Mouse (Mus musculus) embryonic facial prominence, embryonic 13.5 days (tissue): ENCODE data around the gene Cct7. TPM values are rescaled to one million over a fixed set of nuclear protein-coding genes. Genes with fewer than 3 reads are reported as not detected.
"Not testable (repeated sequence)": the region's sequence is repeated elsewhere in the genome, so short reads cannot be mapped to it uniquely, and the experiment has no call there.

Experiments used
- ATAC-seq: fragments of 200-750 bp; cut with Nextera tagmentation; 2 replicates; pipeline ENCODE4 v1.8.0; 2017; ENCODE audit warnings: low read depth; ENCODE audit not compliant: insufficient number of reproducible peaks, insufficient read depth, low FRiP score, low TSS enrichment
- H3K27ac ChIP-seq: fragments of 300-500 bp; sonication (generic); 2 replicates; pipeline ENCODE4 v1.5.1; 2015; ENCODE audit warnings: moderate library complexity, mild to moderate bottlenecking, inconsistent platforms
- H3K27me3 ChIP-seq: fragments of 300-500 bp; sonication (generic); 2 replicates; pipeline ENCODE4 v1.6.1; 2015; ENCODE audit warnings: mild to moderate bottlenecking, inconsistent platforms
- H3K36me3 ChIP-seq: fragments of 300-500 bp; sonication (generic); 2 replicates; pipeline ENCODE4 v1.6.1; 2015; ENCODE audit warnings: mild to moderate bottlenecking, inconsistent platforms
- H3K4me1 ChIP-seq: fragments of 300-500 bp; sonication (generic); 2 replicates; pipeline ENCODE4 v1.6.1; 2015; ENCODE audit warnings: inconsistent platforms
- H3K4me2 ChIP-seq: fragments of 300-500 bp; sonication (generic); 2 replicates; pipeline ENCODE4 v1.6.1; 2015; ENCODE audit warnings: moderate library complexity, mild to moderate bottlenecking, inconsistent platforms
- H3K4me3 ChIP-seq: fragments of 300-500 bp; sonication (generic); 2 replicates; pipeline ENCODE4 v1.5.1; 2015; ENCODE audit warnings: mild to moderate bottlenecking, inconsistent platforms
- H3K9ac ChIP-seq: fragments of 300-500 bp; sonication (generic); 2 replicates; pipeline ENCODE4 v1.6.1; 2015; ENCODE audit warnings: mild to moderate bottlenecking, inconsistent platforms
- H3K9me3 ChIP-seq: fragments of 300-500 bp; sonication (generic); 2 replicates; pipeline ENCODE4 v1.6.1; 2016; ENCODE audit warnings: inconsistent platforms
- WGBS: fragments of 180-500 bp; shearing (Covaris S2); methylation state at CpG from one replicate; pipeline ENCODE4 v1.1.7; 2015; ENCODE audit warnings: mixed read lengths; 5-methylcytosine and 5-hydroxymethylcytosine counted together
- polyA plus RNA-seq: library from polyadenylated mRNA; unstranded; fragments of >200 nt; fragmentation: Nextera tagmentation; extraction: Ambion mirVana; gene quantifications from 2 replicates; pipeline ENCODE4 v1.2.1, GENCODE M21; 2015

The Cct7 gene
- polyA plus RNA-seq, 1 experiment from 2014 or later: 471 TPM

DNA sequence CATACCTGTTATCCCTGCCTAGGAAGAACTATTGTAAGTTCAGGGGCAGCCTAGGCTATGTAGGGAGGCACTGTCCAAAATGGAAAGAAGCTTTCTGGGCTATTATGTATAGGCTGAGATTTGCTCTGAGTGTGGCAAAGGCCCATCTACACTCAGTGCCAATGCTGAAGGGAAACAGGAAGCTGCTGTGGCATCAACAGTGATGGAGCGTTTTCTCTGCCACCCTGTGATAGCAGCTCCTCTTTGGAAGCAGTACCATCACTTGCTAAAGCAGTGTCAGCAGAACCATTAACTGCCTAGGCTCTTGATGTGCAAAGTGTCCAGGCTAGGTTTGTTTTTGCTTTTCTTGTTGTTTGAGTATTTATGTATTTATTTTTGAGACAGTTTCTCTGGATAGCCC lies 15.1 kb upstream of the Cct7 start:
- H3K9ac ChIP-seq: no peak overlapping the region
- peaks cover 35% of the 10 kb centered on the region for H3K36me3 ChIP-seq
- no peaks in the 10 kb centered on the region for H3K9me3 ChIP-seq
- H3K4me2 ChIP-seq: no peak overlapping the region
- no peaks in the 10 kb centered on the region for H3K27me3 ChIP-seq
- peaks cover 13% of the 10 kb centered on the region for H3K4me1 ChIP-seq
- H3K27ac ChIP-seq: no peak overlapping the region
- no peak for ATAC-seq
- no peak overlapping the region for H3K4me3 ChIP-seq
- 91% methylated on average over 1 of the region's 1 CpGs for WGBS

DNA sequence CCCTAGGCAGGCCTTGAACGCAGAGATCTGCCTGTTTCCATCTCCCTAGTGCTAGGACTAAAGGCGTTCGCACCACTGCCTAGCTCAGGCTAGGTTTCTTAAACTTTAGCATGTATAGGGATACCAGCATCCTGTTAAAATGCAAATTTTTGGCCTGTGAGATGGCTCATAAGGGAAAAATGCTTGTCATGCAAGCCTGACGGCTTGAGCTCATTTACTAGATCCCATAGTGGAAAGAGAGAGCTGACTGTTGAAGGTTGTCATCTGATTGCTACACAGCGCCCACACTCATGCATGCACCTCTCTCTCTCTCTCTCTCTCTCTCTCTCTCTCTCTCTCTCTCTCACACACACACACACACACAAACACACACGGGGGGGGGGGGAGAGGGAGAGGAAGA lies 14.7 kb upstream of the Cct7 start:
- H3K4me1 ChIP-seq: peaks cover 10% of the 10 kb centered on the region
- 81% methylated on average over 5 of the region's 6 CpGs for WGBS
- no peak overlapping the region for H3K4me2 ChIP-seq

DNA sequence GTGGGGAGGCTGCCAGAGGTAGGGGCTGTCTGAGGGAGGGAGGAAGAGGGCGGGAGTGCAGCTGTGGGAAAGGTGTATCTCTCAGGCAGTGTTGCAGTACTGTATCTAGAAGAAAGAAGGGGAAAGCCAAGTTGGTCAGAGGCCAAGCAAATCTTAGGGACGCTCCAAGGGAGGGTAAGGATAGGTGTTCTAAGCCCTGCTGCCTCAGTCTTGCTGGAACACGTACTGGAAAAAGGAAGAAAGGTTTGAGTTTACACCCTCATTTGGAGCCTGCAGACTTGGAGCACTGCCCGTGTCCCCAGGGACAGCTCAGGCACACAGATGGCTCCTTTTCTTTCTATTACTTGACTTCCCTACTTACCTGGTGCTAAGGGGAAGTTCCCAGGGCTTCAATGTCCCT lies 10.2 kb upstream of the Cct7 start:
- Histone ChIP-seq H3K4me2 (no peak overlapping the region), H3K27ac (no peak overlapping the region), H3K36me3 (peaks cover 79% of the 10 kb centered on the region), H3K9me3 (no peaks in the 10 kb centered on the region), H3K4me1 (no peaks in the 10 kb centered on the region), H3K4me3 (no peak overlapping the region), H3K9ac (no peak overlapping the region), H3K27me3 (no peaks in the 10 kb centered on the region)
- 80% methylated on average over 4 of the region's 4 CpGs for WGBS
- ATAC-seq: no peak

More for the DNA sequence above, 14.7 kb upstream of the Cct7 start:
- Histone ChIP-seq H3K4me3 (no peak overlapping the region), H3K27me3 (no peaks in the 10 kb centered on the region), H3K9ac (no peak overlapping the region), H3K36me3 (peaks cover 39% of the 10 kb centered on the region), H3K9me3 (no peaks in the 10 kb centered on the region), H3K27ac (no peak overlapping the region)
- ATAC-seq: no peak

DNA sequence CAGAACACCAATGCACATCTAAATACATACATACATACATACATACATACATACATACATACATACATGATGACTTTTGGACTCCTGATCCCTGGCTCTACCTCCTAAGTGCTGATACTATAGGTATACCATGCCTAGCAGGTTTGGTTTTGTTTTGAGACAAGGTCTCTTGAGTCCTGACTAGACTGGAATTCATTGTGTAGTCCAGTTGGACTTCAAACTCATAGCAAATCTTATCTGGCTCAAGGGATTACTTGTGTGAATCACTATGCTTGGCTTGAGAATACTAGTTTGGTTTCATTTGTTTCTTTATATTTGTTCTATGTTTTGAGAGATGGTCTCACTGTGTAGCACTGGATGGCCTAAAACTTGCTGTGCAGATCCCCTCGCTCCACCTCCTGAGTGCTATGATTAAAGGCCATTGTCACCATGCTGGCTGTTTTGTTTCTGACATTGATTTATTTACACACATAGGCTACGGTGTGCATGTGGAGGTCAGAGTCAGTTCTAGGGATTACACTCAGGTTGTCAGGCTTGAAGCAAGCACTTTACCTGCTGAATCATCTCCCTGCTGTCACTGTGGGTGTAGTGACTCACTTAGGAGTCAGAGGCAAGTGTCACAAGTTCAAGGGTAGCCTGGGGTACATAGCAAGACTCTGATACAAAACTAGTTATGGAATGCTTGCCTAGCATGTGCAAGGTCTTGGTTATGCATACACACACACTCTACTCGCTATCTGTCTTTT lies 7.7 kb upstream of the Cct7 start:
- WGBS: 90% methylated on average over 3 of the region's 3 CpGs
- Histone ChIP-seq H3K36me3 (peaks cover 83% of the 10 kb centered on the region), H3K27ac (no peak overlapping the region), H3K4me1 (no peaks in the 10 kb centered on the region), H3K27me3 (no peaks in the 10 kb centered on the region), H3K4me3 (no peak overlapping the region), H3K9ac (no peak overlapping the region), H3K4me2 (no peak overlapping the region), H3K9me3 (no peaks in the 10 kb centered on the region)
- ATAC-seq: no peak

DNA sequence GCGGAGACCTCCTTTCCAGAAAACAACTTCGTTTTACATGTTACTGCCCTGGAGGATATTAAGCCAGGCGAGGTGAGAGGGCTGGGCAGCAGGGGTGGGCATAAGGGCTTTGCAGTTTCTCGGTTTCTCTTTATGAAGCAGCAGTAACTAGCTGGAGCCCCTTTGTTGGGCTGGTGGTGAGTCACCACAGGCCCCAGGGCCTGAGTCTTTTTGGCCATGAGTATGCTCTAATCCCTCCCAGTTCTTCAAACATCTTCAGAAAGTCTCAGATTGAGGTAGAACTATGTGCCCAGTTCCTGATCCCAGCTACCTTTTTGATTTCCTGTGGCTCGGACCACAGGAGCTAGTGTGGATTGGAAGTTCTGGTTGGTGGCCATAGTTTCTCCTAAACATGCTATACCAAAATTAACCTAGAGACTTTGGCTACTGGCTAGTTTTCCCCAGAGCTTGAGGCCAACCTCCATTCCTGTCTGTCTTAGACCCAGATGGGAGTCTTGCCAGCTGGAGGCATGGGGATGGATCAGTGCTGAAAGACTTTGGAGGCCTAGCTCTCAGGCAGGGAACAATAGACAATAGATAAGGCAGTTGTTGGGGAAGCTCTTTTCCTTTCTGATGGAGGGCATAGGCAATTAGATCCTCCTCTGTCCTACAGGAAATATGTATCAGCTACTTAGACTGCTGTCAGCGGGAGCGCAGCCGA lies 6.9 kb upstream of the Cct7 start:
- H3K4me1 ChIP-seq: no peaks in the 10 kb centered on the region
- H3K36me3 ChIP-seq: peaks cover 75% of the 10 kb centered on the region
- H3K4me3 ChIP-seq: no peak overlapping the region
- ATAC-seq: no peak
- no peaks in the 10 kb centered on the region for H3K9me3 ChIP-seq
- no peak overlapping the region for H3K4me2 ChIP-seq
- H3K9ac ChIP-seq: no peak overlapping the region
- 84% methylated on average over 8 of the region's 8 CpGs for WGBS
- no peak overlapping the region; the same call in 1 of the 2 replicates for H3K27ac ChIP-seq
- H3K27me3 ChIP-seq: no peaks in the 10 kb centered on the region

DNA sequence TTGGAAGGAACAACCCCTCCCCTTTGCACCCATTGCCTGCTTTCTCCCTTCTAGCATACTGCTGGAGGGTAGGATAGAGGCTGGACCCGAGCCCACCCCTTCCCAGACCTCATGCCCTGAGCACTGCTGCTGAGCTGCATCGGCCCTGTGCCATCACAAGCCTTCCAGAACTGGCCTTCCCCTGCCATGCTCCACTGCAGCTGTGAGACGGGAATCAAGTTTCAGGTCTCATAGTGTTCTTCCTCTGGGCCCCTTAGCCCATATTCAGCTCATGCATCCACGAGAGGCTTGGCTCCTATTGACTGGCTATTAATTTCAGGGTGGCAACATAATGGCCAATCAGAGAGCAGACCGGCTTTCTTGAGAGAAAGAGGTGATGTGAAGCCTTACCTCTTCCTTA lies 6.0 kb upstream of the Cct7 start:
- H3K9ac ChIP-seq: no peak overlapping the region
- H3K27ac ChIP-seq: no peak overlapping the region
- H3K4me2 ChIP-seq: no peak overlapping the region
- H3K27me3 ChIP-seq: no peaks in the 10 kb centered on the region
- H3K36me3 ChIP-seq: peaks cover 67% of the 10 kb centered on the region
- no peaks in the 10 kb centered on the region for H3K9me3 ChIP-seq
- ATAC-seq: 0 out of 2 replicates have a peak, but pooled peaks have one; percentile 17
- 76% methylated on average over 5 of the region's 5 CpGs for WGBS
- H3K4me1 ChIP-seq: peaks cover 3% of the 10 kb centered on the region; the same call in 1 of the 2 replicates
- no peak overlapping the region for H3K4me3 ChIP-seq

DNA sequence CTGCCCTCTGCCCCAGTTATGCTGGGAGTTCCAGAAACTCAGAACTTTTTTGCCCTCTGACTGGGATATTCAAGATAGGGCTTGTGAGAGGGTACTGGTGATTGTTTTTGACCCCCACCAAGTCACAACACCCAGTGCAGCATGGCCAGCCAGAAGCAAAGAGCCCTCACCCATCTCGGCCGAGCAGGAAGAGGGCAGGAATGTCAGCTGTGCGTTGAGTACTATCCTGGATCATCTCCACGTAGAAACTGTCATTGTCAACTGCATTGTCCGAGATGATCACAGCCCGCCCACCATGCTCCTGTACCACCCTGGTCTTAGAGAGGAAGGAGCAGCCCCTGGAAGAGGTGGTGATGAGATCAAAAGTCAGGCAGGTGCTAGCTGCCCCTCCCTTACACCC lies 4.0 kb upstream of the Cct7 start:
- Histone ChIP-seq H3K4me3 (no peak overlapping the region), H3K27me3 (no peaks in the 10 kb centered on the region), H3K4me2 (no peak overlapping the region), H3K9me3 (no peaks in the 10 kb centered on the region), H3K4me1 (peaks cover 8% of the 10 kb centered on the region; the same call in 1 of the 2 replicates), H3K36me3 (peaks cover 47% of the 10 kb centered on the region), H3K27ac (no peak overlapping the region), H3K9ac (no peak overlapping the region)
- no peak for ATAC-seq
- WGBS: 89% methylated on average over 6 of the region's 6 CpGs

DNA sequence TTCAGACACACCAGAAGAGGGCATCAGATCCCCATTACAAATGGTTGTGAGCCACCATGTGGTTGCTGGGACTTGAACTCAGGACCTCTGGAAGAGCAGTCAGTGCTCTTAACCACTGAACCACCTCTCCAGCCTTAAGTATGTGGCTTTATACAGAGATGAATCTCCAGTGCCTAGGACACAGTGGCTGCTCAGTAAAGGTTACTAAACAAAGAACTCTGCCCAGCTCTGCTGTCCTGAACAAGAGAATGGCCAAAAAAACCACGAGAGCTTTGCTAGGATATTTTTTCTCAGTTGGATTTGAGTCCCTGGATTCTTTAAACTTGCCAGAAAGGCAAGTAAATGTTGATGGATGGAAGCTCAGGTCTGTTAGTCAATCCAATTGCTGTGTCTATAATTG lies 1.2 kb upstream of the Cct7 start:
- not testable (repeated sequence) for H3K27ac ChIP-seq, ATAC-seq, H3K9me3 ChIP-seq, H3K9ac ChIP-seq, H3K27me3 ChIP-seq
- peak overlapping the region; percentile 96 for H3K4me2 ChIP-seq
- H3K36me3 ChIP-seq: peaks cover 23% of the 10 kb centered on the region
- peak overlapping the region; percentile 71 for H3K4me3 ChIP-seq
- WGBS: 74% methylated on average over 1 of the region's 1 CpGs
- H3K4me1 ChIP-seq: peaks cover 31% of the 10 kb centered on the region

DNA sequence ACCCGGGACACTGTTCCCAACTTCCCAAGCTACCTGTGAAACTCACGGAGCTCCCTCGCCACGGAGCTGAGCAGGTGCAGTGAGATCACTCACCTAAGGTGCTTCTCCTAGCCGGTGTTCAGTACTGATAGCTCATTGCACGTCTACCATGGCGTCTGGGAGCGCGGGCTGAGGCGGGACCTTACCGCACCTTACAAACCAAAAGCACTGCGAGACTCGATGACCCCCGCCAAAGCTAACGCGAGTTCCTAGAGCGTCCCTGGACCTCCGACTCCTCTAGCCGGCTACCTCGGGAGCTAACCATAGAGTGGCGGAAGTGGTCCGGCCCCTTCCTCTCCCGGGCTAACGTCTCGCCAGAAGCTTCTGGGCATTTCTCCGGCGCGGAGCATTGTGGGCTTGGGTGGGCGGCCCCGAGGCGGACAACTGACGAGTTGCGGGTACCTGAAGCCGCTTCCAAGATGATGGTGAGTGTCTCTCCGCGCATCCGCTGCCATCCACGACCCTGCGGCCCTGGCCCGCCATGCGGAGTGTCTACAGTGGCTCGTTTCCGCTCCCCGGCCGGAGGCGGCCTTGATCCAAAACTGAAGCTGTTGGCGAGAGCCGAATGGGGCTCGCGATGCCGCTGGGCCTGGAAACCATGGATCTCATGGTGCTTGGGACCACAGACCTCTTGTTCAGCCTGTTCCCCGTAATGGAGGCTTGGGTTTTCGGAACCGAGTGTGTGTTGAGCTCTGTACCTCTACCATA lies 523 bp downstream of the Cct7 start, which contains the start of gene Pradc1:
Pradc1 (minus strand) TSS at position 307 of the 747 bp plus-strand sequence.
- under 1% methylated on average over 54 of the region's 54 CpGs for WGBS
- H3K4me3 ChIP-seq: peak within 1 kb of the TSS; percentile 71

DNA sequence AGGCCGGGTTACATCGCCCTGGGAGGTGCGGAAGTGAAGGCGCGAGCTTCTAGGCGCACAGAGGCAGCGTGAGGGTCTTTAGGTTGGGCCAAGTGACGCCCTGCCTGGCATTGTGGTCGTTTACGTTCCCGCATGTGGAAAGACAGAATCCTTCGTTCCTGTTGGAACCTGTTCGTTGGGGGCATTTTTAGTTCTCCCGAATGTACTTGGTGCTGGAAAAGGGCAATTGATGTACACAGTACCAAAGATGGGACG lies 1.0 kb downstream of the Cct7 start:
- Histone ChIP-seq H3K9ac (peak overlapping the region; percentile 90), H3K27me3 (no peaks in the 10 kb centered on the region), H3K27ac (peak overlapping the region; percentile 94), H3K4me3 (peak overlapping the region; percentile 71), H3K4me1 (peaks cover 34% of the 10 kb centered on the region), H3K9me3 (no peaks in the 10 kb centered on the region), H3K4me2 (peak overlapping the region; percentile 96), H3K36me3 (0 out of 2 replicates have a peak, but pooled peaks cover 1% of the 10 kb centered on the region)
- under 1% methylated on average over 15 of the region's 15 CpGs for WGBS
- ATAC-seq: no peak

More for the DNA sequence above, 523 bp downstream of the Cct7 start, which contains the start of gene Pradc1:
- Histone ChIP-seq H3K36me3 (peaks cover 6% of the 10 kb centered on the region; the same call in 1 of the 2 replicates), H3K9me3 (no peaks in the 10 kb centered on the region), H3K27me3 (no peaks in the 10 kb centered on the region), H3K27ac (peak within 1 kb of the TSS; percentile 94), H3K9ac (peak within 1 kb of the TSS; percentile 90), H3K4me1 (peaks cover 34% of the 10 kb centered on the region), H3K4me2 (peak within 1 kb of the TSS; percentile 96)
- ATAC-seq: peak; percentile 91

DNA sequence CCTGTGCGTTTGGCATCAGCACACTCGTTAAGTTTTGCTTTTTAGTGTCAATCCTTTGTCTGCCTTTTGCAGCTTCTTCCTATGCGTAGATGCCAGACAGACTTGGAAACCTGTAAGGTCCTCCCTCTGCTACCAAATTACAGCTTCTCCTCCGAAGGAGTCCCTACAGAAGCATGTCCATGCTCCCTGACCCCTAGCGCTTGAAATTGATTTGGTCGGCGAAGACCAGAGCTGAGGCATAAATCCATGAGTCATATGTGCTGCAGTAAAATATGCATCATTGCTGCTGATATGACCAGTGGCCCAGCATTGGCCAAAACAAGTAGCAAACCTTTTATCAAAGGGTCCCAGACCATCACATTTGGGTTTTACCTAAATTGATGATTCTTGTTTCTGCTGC lies 1.5 kb downstream of the Cct7 start:
- peak overlapping the region; percentile 94; the same call in 1 of the 2 replicates for H3K27ac ChIP-seq
- H3K4me3 ChIP-seq: peak overlapping the region; percentile 71
- no peak for ATAC-seq
- H3K36me3 ChIP-seq: no peaks in the 10 kb centered on the region
- WGBS: 11% methylated on average over 7 of the region's 7 CpGs
- peak overlapping the region; percentile 90 for H3K9ac ChIP-seq
- H3K4me2 ChIP-seq: peak overlapping the region; percentile 96
- H3K4me1 ChIP-seq: peaks cover 34% of the 10 kb centered on the region
- no peaks in the 10 kb centered on the region for H3K9me3 ChIP-seq
- H3K27me3 ChIP-seq: no peaks in the 10 kb centered on the region
